Mouse (Mus musculus): ENCODE data around the gene Ssr2.

Gene Ssr2

DNA sequence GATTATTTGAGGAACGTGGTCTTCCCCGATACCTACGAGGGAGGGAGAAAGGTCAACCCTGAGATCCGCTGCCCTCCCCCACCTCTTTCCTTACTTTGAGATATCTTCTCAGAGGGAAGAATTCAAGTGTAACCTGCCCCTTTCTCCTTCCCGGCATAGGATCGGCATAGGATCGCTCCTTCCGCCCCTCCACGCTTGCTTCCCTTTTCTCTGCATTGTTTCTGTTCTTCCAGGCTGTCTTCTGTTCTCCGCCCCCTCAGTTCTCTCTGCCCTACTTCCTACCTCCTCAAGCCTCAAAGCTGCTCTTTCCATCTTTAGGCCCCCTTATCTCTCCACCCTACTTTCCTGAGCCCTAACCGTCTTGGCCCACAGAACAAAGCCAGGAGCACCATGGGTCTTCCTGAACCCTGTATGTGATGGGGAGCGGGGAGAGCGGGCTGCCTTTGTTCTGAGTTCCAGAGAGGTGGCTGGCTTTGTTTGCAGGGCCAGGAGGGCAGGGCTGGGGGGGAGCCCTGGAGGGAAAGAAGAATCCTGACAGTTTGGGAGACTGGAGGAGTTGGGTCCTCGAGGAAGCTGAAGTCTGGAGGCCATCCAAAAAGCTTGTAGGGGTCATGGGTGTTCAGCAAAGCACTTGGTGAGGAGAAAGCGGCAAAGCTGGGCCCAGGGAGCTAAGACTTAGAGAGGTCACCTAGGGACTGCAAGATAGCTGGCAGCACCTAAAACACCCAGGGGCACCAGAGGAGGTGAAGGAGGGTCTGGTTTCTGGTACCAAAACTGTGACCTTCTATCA is 47.9 kb downstream of the Ssr2 start:
- DNase-seq (ENCODE audit: extremely low spot score) = peak; percentile 58

GRCm38 (mm10) chr3:88624324-88624723 is 48.6 kb downstream of the Ssr2 start:
- no peak for DNase-seq (ENCODE audit: extremely low spot score)

DNA sequence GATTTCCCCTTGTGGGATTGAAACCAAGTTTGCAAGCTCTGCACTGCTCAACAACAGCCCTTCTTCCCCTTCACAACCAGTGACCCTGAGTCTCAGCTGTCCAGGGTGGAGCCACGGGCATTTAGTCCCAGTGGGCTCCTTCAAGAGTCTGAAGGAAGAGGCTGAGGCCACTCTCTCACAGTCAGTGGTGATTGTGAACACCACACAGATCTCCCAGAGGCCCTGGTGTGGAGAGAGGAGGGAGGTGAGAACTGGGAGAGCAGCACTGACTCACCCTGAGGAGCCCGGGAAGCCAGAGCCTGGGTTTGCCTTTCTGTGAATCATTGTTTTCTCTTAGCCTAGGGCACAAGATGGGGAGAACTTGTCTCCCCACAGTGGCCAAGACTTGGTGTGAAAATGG is 49.3 kb downstream of the Ssr2 start:
- DNase-seq (ENCODE audit: extremely low spot score) = no peak

DNA sequence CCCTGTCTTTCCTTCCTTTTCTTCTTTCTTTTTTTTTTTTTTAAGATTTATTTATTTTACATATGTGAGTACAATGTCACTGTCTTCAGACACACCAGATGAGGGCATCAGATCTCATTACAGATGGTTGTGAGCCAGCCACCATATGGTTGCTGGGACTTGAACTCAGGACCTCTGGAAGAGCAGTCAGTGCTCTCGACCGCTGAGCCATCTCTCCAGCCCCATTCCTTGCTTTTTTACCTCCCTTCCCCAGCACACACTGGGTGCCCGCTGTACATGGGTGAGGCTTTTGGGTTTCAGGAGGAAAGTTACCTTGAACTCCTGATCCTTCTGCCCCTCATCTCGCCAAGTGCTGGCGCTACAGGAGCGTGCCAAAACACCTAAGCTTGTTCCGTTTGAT is 49.9 kb downstream of the Ssr2 start:
- no peak for DNase-seq (ENCODE audit: extremely low spot score)

DNA sequence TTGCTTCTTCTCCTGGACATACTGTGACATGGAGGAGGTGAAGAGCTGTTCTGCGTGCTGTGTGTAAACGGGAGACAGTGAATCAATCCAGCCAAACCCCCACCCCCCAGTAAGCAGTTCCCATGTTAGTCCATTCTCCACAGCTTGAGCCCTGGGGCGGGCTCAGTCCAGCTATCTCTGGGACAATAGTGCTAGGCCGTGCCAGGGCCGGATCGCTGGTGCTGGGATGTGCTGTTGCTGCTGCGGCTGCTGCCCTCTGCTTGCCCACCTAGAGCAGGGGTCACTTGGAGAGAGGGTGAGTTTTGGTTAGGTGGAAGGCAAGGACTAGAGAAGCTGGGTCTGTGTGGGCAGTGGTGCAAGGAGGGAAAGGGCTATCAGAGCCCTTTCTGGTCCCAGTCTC is 50.6 kb downstream of the Ssr2 start:
- no peak for DNase-seq (ENCODE audit: extremely low spot score)

GRCm38 (mm10) chr3:88627114-88627513 is 51.4 kb downstream of the Ssr2 start:
- no peak for DNase-seq (ENCODE audit: extremely low spot score)

GRCm38 (mm10) chr3:88627535-88627934 is 51.9 kb downstream of the Ssr2 start:
- no peak for DNase-seq (ENCODE audit: extremely low spot score)

- no peak for DNase-seq (ENCODE audit: extremely low spot score)
These were observed 53.1 kb downstream of the Ssr2 start for GRCm38 (mm10) chr3:88628766-88629165.

- DNase-seq (ENCODE audit: extremely low spot score) = no peak
These were observed 53.6 kb downstream of the Ssr2 start for GRCm38 (mm10) chr3:88629244-88629643.

DNA sequence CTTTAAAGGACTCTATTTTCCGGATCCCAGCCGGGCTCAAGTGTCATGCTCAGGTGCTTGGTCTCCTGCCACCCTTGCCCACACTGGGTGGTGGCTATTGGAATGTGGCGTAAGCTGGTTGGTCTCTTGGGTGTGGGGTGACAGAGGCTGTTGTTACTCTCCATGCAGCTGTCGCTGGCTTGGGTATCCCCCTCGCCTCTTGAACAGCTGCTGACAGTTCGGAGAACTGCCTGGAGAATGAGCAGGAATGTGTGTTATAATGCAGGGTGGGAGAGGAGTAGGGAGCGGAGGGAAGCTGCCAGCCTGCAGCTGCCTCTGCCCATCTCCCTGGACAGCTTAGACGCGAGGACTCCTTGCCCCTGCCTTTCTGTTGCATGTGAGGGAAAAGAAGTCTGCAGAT is 54.3 kb downstream of the Ssr2 start:
- no peak for DNase-seq (ENCODE audit: extremely low spot score)

DNA sequence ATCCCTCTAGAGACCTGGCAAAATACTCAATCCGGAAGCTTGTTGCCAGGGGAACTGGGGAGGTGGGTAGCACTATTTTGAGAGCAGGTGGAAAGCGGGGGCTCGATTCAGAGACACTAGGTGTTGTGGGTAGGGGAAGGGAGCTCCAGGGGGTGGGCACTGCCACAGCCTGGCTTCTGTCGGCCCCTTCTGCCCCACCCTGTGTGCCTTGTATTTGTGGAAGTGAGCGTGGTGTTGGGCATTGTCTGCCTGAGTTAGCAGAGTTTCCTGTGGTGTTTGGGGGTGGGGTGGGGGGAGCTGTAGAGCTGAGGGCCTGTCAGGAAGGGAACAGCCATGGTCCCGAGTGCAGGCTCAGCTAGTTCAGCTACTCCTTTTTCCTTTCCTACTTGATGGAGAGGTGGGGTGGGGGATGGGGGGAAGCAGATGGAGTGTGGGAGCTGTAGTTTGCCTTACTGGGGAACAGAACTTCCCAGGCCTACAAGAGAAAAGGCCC is 55.2 kb downstream of the Ssr2 start:
- no peak for DNase-seq (ENCODE audit: extremely low spot score)

DNA sequence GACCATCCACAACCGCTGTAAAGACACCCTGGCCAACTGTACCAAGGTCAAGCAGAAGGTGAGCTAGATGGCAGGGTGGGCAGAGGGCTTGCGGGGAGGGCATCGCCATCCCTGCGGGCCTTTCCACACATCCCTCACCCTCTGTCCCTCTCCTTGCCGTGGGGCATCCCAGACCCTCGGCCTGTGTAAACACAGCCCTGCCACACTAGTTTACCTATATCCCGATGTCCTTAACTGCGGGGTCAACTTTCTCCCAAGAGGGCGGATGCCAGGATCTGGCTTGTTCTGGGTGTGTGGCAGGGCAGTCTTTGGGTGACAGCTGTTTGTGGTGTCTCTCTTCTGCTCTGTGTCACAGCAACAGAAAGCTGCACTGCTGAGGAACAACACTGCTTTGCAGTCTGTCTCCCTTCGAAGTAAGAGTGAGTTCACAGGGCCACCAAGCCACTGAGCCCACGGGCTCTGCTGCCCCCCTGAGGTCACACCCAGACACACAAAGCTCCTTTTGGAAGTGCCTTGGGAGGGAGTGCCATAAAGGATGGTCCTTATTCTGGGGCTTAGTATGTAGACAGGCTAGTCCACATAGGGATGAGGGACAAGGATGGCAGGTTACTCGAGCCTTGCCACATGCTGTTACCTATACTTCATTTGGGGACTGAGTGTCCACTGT is 56.4 kb downstream of the Ssr2 start:
- DNase-seq (ENCODE audit: extremely low spot score) = no peak

DNA sequence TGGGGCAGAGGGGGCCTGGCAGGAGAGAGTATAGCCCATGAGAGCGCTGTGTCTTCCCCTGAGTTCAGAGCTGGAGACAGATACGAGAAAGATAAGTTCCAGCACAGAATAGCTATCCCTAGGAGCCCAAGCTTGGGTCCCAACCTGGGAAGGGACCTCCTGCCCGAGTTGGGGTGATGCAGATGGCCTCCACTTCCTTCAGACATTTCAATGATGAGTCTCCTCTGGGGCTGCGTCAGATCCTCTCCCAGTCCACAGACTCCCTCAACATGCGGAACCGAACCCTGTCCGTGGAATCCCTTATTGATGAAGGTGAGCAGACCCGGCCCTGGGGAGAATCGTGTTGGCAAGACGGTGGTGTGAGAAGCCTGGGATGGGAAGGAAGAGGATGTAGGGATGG is 57.4 kb downstream of the Ssr2 start:
- no peak for DNase-seq (ENCODE audit: extremely low spot score)

- no peak for DNase-seq (ENCODE audit: extremely low spot score)
These were observed 60.0 kb downstream of the Ssr2 start for GRCm38 (mm10) chr3:88635506-88636275.

DNA sequence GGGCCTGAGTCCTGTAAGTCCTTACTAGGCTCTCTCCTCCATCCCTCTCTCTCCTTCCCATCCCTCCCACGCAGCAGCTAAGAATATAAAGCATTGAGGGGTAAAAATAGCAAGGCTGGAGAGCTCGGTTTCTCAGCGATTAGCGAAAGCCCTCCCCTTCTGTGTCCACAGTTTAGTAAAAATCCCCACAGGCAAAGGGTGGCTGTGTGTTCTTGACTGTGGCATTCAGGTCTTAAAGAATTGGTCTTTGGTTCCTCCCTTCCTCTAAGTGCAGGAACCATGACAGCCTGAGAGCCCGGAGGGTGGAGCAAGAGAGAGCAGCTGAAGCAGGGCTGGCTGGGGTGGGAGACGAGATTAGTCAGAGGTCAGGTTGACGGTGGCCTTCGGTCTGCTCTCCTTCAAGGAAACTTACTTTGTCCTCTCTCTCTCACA is 60.9 kb downstream of the Ssr2 start:
- no peak for DNase-seq (ENCODE audit: extremely low spot score)

GRCm38 (mm10) chr3:88637134-88637533 is 61.5 kb downstream of the Ssr2 start:
- no peak for DNase-seq (ENCODE audit: extremely low spot score)
